Mouse (Mus musculus) forebrain, postnatal 0 days (tissue): ENCODE data around the gene Tgm7. TPM values are rescaled to one million over a fixed set of nuclear protein-coding genes. Genes with fewer than 3 reads are reported as not detected.

Source experiments
- ATAC-seq: fragments of 200-750 bp; cut with Nextera tagmentation; 2 replicates; pipeline ENCODE4 v1.8.0; 2017; ENCODE audit warnings: mild to moderate bottlenecking, moderate library complexity
- DNase-seq: peaks from one replicate; pipeline ENCODE4 v3.0.0-alpha.2; 2015
- H3K27ac ChIP-seq: fragments of 300-500 bp; sonication (generic); 2 replicates; pipeline ENCODE4 v1.5.1; 2014; ENCODE audit warnings: low read depth, mild to moderate bottlenecking, antibody characterized with exemption, low read length, moderate library complexity, mixed read lengths
- H3K27me3 ChIP-seq: fragments of 300-500 bp; sonication (generic); 2 replicates; pipeline ENCODE4 v1.6.1; 2014; ENCODE audit warnings: mild to moderate bottlenecking, low read length, mixed read lengths; ENCODE audit not compliant: insufficient read depth
- H3K36me3 ChIP-seq: fragments of 300-500 bp; sonication (generic); 2 replicates; pipeline ENCODE4 v1.6.1; 2014; ENCODE audit warnings: mild to moderate bottlenecking, moderate library complexity; ENCODE audit not compliant: insufficient read depth
- H3K4me1 ChIP-seq: fragments of 300-500 bp; sonication (generic); 2 replicates; pipeline ENCODE4 v1.6.1; 2014; ENCODE audit warnings: antibody characterized with exemption; ENCODE audit not compliant: insufficient read depth
- H3K4me2 ChIP-seq: fragments of 300-500 bp; sonication (generic); 2 replicates; pipeline ENCODE4 v1.6.1; 2014; ENCODE audit warnings: low read depth, mild to moderate bottlenecking, moderate library complexity
- H3K4me3 ChIP-seq: fragments of 300-500 bp; sonication (generic); 2 replicates; pipeline ENCODE4 v1.5.1; 2014; ENCODE audit warnings: low read depth, low read length, mixed read lengths
- H3K9ac ChIP-seq: fragments of 300-500 bp; sonication (generic); 2 replicates; pipeline ENCODE4 v1.6.1; 2014; ENCODE audit warnings: mild to moderate bottlenecking
- H3K9me3 ChIP-seq: fragments of 300-500 bp; sonication (generic); 2 replicates; pipeline ENCODE4 v1.6.1; 2016; ENCODE audit warnings: low read length
- CTCF ChIP-seq: sonication (generic); IDR thresholded peaks from 2 replicates; pipeline ENCODE4 v1.5.1; 2016; ENCODE audit warnings: antibody characterized with exemption, control low read depth, low read depth
- WGBS: fragments of 180-500 bp; shearing (Covaris S2); extraction: QIAGEN DNeasy Blood & Tissue Kit; methylation state at CpG from one replicate; pipeline ENCODE4 v1.1.7; 2014; 5-methylcytosine and 5-hydroxymethylcytosine counted together
- polyA plus RNA-seq: library from polyadenylated mRNA; unstranded; fragments of >200 nt; fragmentation: Nextera tagmentation; extraction: Ambion mirVana; gene quantifications from 2 replicates; pipeline ENCODE4 v1.2.1, GENCODE M21; 2015
- total RNA-seq: library from RNA; depleted of rRNA; stranded (reverse); fragments of >200 nt; gene quantifications from 2 replicates; pipeline ENCODE4 v1.2.3, GENCODE M21; 2014

Tgm7 gene
- total and polyA plus RNA-seq, 2 experiments from 2014 or later: not detected

- Histone ChIP-seq H3K27me3 (no peaks in the 10 kb centered on the region), H3K4me1 (no peaks in the 10 kb centered on the region), H3K36me3 (no peaks in the 10 kb centered on the region), H3K4me3 (no peak overlapping the region), H3K27ac (no peak overlapping the region), H3K9me3 (no peaks in the 10 kb centered on the region), H3K9ac (no peak overlapping the region), H3K4me2 (no peak overlapping the region)
- 94% methylated on average over 2 of the region's 2 CpGs for WGBS
- no peak for DNase-seq
- TF ChIP-seq CTCF: no peak
- no peak for ATAC-seq
Observed at GRCm38 (mm10) chr2:121115418-121115817, 5.8 kb upstream of the Tgm7 start.

- H3K9me3 ChIP-seq: no peaks in the 10 kb centered on the region
- no peak overlapping the region for H3K27ac ChIP-seq
- DNase-seq (no peak), ATAC-seq (no peak)
- H3K4me2 ChIP-seq: no peak overlapping the region
- H3K27me3 ChIP-seq: no peaks in the 10 kb centered on the region
- H3K36me3 ChIP-seq: no peaks in the 10 kb centered on the region
- no peaks in the 10 kb centered on the region for H3K4me1 ChIP-seq
- H3K4me3 ChIP-seq: no peak overlapping the region
- no peak overlapping the region for H3K9ac ChIP-seq
- TF ChIP-seq CTCF: no peak
Observed at GRCm38 (mm10) chr2:121105940-121106339, 3.7 kb downstream of the Tgm7 start.

GRCm38 (mm10) chr2:121102051-121102450, 7.5 kb downstream of the Tgm7 start:
- 25% methylated on average over 9 of the region's 9 CpGs for WGBS

GRCm38 (mm10) chr2:121089751-121090150, 19.8 kb downstream of the Tgm7 start:
- DNase-seq: no peak
- Histone ChIP-seq H3K4me1 (no peaks in the 10 kb centered on the region), H3K4me2 (no peak overlapping the region), H3K27me3 (no peaks in the 10 kb centered on the region), H3K4me3 (no peak overlapping the region), H3K9me3 (no peaks in the 10 kb centered on the region), H3K27ac (no peak overlapping the region), H3K36me3 (no peaks in the 10 kb centered on the region), H3K9ac (no peak overlapping the region)
- TF ChIP-seq CTCF: no peak
- 70% methylated on average over 4 of the region's 4 CpGs for WGBS
- no peak for ATAC-seq

More at GRCm38 (mm10) chr2:121102051-121102450, 7.5 kb downstream of the Tgm7 start:
- H3K27ac ChIP-seq: no peak overlapping the region
- DNase-seq: peak; percentile 81
- no peaks in the 10 kb centered on the region for H3K27me3 ChIP-seq
- H3K9me3 ChIP-seq: no peaks in the 10 kb centered on the region
- no peaks in the 10 kb centered on the region for H3K36me3 ChIP-seq
- H3K4me3 ChIP-seq: no peak overlapping the region
- H3K4me1 ChIP-seq: no peaks in the 10 kb centered on the region
- H3K4me2 ChIP-seq: no peak overlapping the region
- TF ChIP-seq CTCF: peak; percentile 85
- peak; percentile 84 for ATAC-seq
- no peak overlapping the region for H3K9ac ChIP-seq

- no peak overlapping the region for H3K4me3 ChIP-seq
- TF ChIP-seq CTCF: no peak
- DNase-seq: no peak
- no peak overlapping the region for H3K4me2 ChIP-seq
- no peaks in the 10 kb centered on the region for H3K4me1 ChIP-seq
- no peak for ATAC-seq
- no peaks in the 10 kb centered on the region for H3K36me3 ChIP-seq
- WGBS: 89% methylated on average over 3 of the region's 3 CpGs
- no peaks in the 10 kb centered on the region for H3K9me3 ChIP-seq
- no peaks in the 10 kb centered on the region for H3K27me3 ChIP-seq
- H3K27ac ChIP-seq: no peak overlapping the region
- no peak overlapping the region for H3K9ac ChIP-seq
Observed at GRCm38 (mm10) chr2:121088507-121088906, 21.1 kb downstream of the Tgm7 start.

GRCm38 (mm10) chr2:121085480-121086185, 24.0 kb downstream of the Tgm7 start, which contains the start of gene Tgm5:
TSS of gene Tgm5 (minus strand) at chr2:121085841.
- Histone ChIP-seq H3K4me2 (no peak within 1 kb of the TSS), H3K36me3 (no peaks in the 10 kb centered on the region), H3K27ac (no peak within 1 kb of the TSS), H3K27me3 (no peaks in the 10 kb centered on the region), H3K9ac (no peak within 1 kb of the TSS), H3K4me1 (no peaks in the 10 kb centered on the region), H3K9me3 (no peaks in the 10 kb centered on the region), H3K4me3 (no peak within 1 kb of the TSS)
- 55% methylated on average over 6 of the region's 6 CpGs for WGBS
- ATAC-seq: no peak
- no peak for TF ChIP-seq CTCF
- no peak for DNase-seq

- Histone ChIP-seq H3K4me1 (no peaks in the 10 kb centered on the region), H3K27ac (no peak overlapping the region), H3K9ac (no peak overlapping the region), H3K4me2 (no peak overlapping the region), H3K9me3 (no peaks in the 10 kb centered on the region), H3K36me3 (no peaks in the 10 kb centered on the region), H3K4me3 (no peak overlapping the region), H3K27me3 (no peaks in the 10 kb centered on the region)
- no peak for TF ChIP-seq CTCF
- 63% methylated on average over 1 of the region's 1 CpGs for WGBS
- no peak for ATAC-seq
- DNase-seq: no peak
Observed at GRCm38 (mm10) chr2:121082626-121083025, 27.0 kb downstream of the Tgm7 start.
